Mouse (Mus musculus): ENCODE results near the gene Mgea5. TPM values are rescaled to one million over a fixed set of nuclear protein-coding genes. Genes with fewer than 3 reads are reported as not detected.
A peak's percentile ranks its signal among the peaks of the same experiment; 100 is the strongest.
"Not testable (repeated sequence)": the region's sequence is repeated elsewhere in the genome, so short reads cannot be mapped to it uniquely, and the experiment has no call there.

Gene Mgea5
- polyA plus RNA-seq, 1 experiment: 80.8 TPM

DNA sequence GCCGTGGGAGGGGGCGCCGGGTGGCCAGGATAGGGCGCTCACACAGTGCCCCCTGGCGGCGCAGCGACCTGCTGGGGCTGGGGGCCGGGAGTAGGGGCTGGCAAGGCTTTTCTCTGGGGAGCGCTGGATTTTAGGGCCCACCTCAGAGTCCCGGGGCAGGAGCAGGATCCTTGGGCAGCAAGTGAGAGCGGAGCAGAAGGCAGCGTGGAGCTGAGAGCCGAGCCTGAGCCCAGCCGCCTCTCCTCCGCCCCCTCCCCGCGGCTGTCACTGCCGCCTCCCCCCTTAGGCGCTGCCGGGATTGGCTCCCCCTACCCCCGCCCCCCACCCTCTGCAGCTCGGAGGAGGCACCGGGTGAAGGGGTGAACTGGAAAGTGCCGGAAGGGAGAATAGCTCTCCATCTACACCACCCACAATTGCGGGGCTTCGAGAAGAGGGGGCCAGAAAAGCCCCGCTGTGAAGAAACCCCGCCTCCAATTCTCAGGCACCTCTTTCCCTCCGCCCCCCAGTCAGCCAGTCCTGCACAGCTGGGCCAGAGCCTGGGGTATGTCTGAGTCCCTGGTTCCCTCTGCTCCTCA, 32.3 kb upstream of the Mgea5 start, which contains the start of gene Kcnip2:
Gene Kcnip2 (minus strand): TSS at position 231 of the 575 bp plus-strand sequence.
- WGBS: 3% methylated on average over 23 of the region's 29 CpGs
- Histone ChIP-seq H3K4me1 (ENCODE audit: control insufficient read depth, insufficient read depth, low read length) (no peaks in the 10 kb centered on the region; the same call in none of the 2 replicates), H3K4me3 (replicated peaks; ENCODE audit: control insufficient read depth, low read depth, low read length) (no peak within 1 kb of the TSS), H3K27ac (ENCODE audit: control insufficient read depth, insufficient read depth, low read depth, low read length, poor library complexity) (no peak within 1 kb of the TSS)
- TF ChIP-seq CTCF (IDR thresholded peaks at IDR 0.05; ENCODE audit: control insufficient read depth, insufficient read depth, low read length): no peak
- no peak for TF ChIP-seq POLR2A (IDR thresholded peaks at IDR 0.05; ENCODE audit: borderline replicate concordance, control insufficient read depth, low read depth, low read length)

DNA sequence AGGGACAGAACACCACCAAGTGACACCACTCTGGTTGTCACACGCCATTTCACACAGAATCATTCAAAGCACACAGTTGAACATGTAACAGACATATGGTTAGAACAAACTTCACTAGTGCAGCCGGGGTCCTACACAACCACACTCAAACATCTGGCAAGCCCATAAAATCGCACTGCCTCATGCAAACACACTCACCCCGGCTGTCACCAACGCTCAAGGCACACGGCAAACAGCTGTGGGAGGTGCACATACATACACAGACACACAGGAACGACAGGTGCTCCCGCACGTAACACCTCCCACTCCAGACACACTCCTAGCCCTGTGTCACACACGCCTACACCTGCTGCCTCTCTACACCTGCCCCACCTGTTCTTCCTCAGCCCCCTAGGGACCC, 31.5 kb upstream of the Mgea5 start:
- Histone ChIP-seq H3K4me3 (replicated peaks; ENCODE audit: control insufficient read depth, low read depth, low read length) (no peak overlapping the region), H3K27ac (ENCODE audit: control insufficient read depth, insufficient read depth, low read depth, low read length, poor library complexity) (no peak overlapping the region), H3K4me1 (ENCODE audit: control insufficient read depth, insufficient read depth, low read length) (no peaks in the 10 kb centered on the region; the same call in none of the 2 replicates)
- WGBS: 72% methylated on average over 10 of the region's 10 CpGs
- TF ChIP-seq CTCF (IDR thresholded peaks at IDR 0.05; ENCODE audit: control insufficient read depth, insufficient read depth, low read length) (no peak), POLR2A (IDR thresholded peaks at IDR 0.05; ENCODE audit: borderline replicate concordance, control insufficient read depth, low read depth, low read length) (no peak)

DNA sequence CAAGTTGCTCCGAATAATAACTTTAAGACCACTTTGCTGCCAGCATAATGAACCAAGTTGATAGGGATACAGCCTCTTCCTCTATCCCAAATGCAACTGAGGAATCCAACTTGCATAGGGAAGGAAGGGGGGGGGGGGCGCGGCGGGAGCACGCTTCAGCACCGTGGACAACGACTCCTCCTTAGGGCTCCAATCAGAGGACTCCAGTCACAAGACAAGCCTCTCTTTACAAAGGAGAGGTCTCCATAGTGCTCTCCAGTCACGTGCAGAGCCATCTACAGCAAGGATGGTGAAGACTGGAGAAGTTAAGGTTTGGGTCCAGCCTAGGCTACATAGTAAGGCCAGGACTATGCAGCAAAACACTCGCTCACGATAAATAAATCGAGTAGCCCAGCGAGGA, 30.2 kb upstream of the Mgea5 start:
- no peak overlapping the region for H3K4me3 ChIP-seq (replicated peaks; ENCODE audit: control insufficient read depth, low read depth, low read length)

DNA sequence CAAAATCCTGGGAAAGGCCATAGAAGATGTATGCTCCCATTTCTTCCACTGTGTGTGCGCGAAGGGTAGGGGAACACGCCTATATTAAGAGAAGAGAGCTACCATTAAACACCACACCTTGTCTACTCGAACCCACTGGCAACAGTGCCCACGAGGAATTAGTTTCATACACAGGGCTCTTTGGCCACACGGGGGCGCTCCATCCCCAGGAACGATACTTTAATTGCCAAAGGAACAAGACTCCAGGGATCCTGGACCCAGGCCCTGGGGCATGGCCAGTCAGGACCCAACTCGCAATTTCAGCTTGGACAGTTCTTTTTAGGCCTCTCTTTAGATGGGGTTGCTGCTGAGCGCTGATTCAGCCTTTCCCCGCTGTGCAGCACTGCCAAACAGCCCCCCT, 29.6 kb upstream of the Mgea5 start:
- no peak overlapping the region for H3K27ac ChIP-seq (ENCODE audit: control insufficient read depth, insufficient read depth, low read depth, low read length, poor library complexity)
- no peak for TF ChIP-seq POLR2A (IDR thresholded peaks at IDR 0.05; ENCODE audit: borderline replicate concordance, control insufficient read depth, low read depth, low read length)
- TF ChIP-seq CTCF (IDR thresholded peaks at IDR 0.05; ENCODE audit: control insufficient read depth, insufficient read depth, low read length): peak; percentile 78
- WGBS: 6% methylated on average over 11 of the region's 11 CpGs

More for the DNA sequence above, 30.2 kb upstream of the Mgea5 start:
- Histone ChIP-seq H3K4me1 (ENCODE audit: control insufficient read depth, insufficient read depth, low read length) (no peaks in the 10 kb centered on the region; the same call in none of the 2 replicates), H3K27ac (ENCODE audit: control insufficient read depth, insufficient read depth, low read depth, low read length, poor library complexity) (no peak overlapping the region)
- 25% methylated on average over 12 of the region's 12 CpGs for WGBS
- no peak for TF ChIP-seq CTCF (IDR thresholded peaks at IDR 0.05; ENCODE audit: control insufficient read depth, insufficient read depth, low read length)
- TF ChIP-seq POLR2A (IDR thresholded peaks at IDR 0.05; ENCODE audit: borderline replicate concordance, control insufficient read depth, low read depth, low read length): no peak

DNA sequence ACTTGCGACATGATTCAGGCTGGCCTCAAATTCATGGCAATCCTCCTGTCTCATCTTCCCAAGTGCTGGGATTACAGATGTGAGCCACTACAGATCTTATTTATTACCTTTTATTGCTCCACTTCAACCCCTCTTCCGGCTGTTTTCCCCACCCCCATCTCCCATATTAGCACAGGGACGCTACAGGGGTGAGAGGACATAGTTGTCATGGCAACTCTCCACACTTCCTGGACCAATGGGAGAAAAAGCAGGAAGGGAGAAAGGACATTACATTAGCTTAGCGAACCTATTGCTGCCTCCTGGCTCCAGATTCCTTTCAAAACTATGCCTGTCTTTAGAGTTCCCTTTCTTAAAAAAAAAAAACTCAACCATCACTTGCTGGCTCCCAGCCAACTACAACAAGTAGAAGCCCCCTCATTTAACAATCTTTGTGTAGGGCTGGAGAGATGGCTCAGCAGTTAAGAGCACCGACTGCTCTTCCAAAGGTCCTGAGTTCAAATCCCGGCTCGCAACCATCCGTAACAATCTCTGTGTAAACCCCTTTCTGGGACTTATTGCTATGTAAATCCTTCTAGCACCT, 29.1 kb upstream of the Mgea5 start:
- TF ChIP-seq POLR2A (IDR thresholded peaks at IDR 0.05; ENCODE audit: borderline replicate concordance, control insufficient read depth, low read depth, low read length): no peak
- no peak for TF ChIP-seq CTCF (IDR thresholded peaks at IDR 0.05; ENCODE audit: control insufficient read depth, insufficient read depth, low read length)
- Histone ChIP-seq H3K4me3 (replicated peaks; ENCODE audit: control insufficient read depth, low read depth, low read length) (no peak overlapping the region), H3K4me1 (ENCODE audit: control insufficient read depth, insufficient read depth, low read length) (no peaks in the 10 kb centered on the region; the same call in none of the 2 replicates), H3K27ac (ENCODE audit: control insufficient read depth, insufficient read depth, low read depth, low read length, poor library complexity) (no peak overlapping the region)
- WGBS: 14% methylated on average over 8 of the region's 8 CpGs

More for the DNA sequence above, 29.6 kb upstream of the Mgea5 start:
- Histone ChIP-seq H3K4me3 (replicated peaks; ENCODE audit: control insufficient read depth, low read depth, low read length) (no peak overlapping the region), H3K4me1 (ENCODE audit: control insufficient read depth, insufficient read depth, low read length) (no peaks in the 10 kb centered on the region; the same call in none of the 2 replicates)

DNA sequence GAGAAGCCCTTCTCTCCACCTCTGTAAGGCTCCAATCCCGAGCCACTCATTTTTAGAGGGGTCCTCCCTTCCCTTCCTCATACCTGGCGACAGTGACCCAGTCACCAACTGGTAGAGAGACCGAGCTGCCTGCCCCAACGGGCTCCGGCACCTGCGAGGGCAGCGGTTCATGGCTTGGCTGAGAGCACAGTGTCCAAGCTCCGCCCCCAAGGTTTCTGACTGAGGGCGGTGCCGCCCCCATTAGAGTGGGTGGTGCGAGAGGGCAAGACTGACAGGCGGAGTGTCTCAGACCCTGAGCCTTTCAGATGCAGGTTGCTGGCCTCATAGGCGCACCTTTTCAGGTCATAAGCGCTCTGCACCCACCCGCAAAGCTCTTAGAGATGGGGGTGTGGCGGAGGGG, 28.5 kb upstream of the Mgea5 start:
- no peak for TF ChIP-seq CTCF (IDR thresholded peaks at IDR 0.05; ENCODE audit: control insufficient read depth, insufficient read depth, low read length)
- TF ChIP-seq POLR2A (IDR thresholded peaks at IDR 0.05; ENCODE audit: borderline replicate concordance, control insufficient read depth, low read depth, low read length): no peak
- Histone ChIP-seq H3K4me1 (ENCODE audit: control insufficient read depth, insufficient read depth, low read length) (no peaks in the 10 kb centered on the region; the same call in none of the 2 replicates), H3K4me3 (replicated peaks; ENCODE audit: control insufficient read depth, low read depth, low read length) (no peak overlapping the region), H3K27ac (ENCODE audit: control insufficient read depth, insufficient read depth, low read depth, low read length, poor library complexity) (peak overlapping the region; percentile 17; the same call in 1 of the 2 replicates)
- WGBS: 1% methylated on average over 16 of the region's 16 CpGs

DNA sequence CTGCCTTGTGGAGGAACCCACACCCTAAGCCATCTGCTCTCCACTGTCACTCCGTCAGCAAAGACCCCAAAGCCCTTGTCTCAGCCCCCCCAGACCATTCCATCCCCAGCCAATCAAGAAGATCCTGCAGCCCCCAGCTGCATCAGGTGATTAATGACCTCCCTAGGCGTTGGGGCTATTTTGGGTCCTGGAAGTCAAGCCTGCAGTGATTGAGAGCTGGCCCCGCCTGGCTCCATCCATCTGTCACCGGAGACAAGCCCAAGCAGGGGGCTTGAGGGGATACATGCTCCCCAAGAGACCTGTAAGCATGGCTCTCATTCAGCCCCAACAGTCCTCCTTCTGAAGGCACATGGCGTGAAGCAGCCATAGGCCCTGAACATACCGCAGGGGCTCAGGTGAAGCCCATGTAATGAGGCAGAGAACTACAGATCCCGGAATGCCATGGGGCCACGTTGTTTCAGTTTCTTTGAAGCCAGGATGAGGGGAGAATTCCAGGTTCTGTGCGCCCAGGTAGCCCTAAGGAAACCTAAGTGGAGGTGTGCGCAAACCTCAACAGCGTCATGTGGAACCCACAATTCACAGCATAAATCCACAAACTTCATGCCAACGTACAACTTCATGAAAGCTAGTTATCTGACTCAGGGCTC, 27.5 kb upstream of the Mgea5 start:
- WGBS: 79% methylated on average over 12 of the region's 12 CpGs

DNA sequence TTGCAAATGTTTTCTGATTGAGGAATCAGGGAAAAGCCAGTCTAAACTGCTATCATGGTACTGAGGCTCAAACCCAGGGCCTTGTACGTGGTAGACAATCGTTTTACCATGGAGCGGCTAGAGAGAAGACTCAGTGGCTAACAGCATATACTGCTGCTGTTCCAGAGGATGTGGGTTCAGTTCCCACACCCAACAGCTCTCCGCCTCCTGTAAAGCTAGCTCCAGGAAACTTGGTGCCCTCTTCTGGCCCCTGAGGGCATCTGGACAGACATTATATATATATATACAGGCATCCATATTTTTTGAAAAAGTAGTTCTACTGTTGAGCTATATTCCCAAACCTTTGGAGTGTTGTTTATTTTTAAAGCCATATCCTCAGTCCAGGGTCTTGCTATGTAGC, 24.1 kb upstream of the Mgea5 start:
- H3K4me1 ChIP-seq (ENCODE audit: control insufficient read depth, insufficient read depth, low read length): no peaks in the 10 kb centered on the region; the same call in none of the 2 replicates
- TF ChIP-seq POLR2A (IDR thresholded peaks at IDR 0.05; ENCODE audit: borderline replicate concordance, control insufficient read depth, low read depth, low read length) (no peak), CTCF (IDR thresholded peaks at IDR 0.05; ENCODE audit: control insufficient read depth, insufficient read depth, low read length) (no peak)
- H3K27ac ChIP-seq (ENCODE audit: control insufficient read depth, insufficient read depth, low read depth, low read length, poor library complexity): no peak overlapping the region
- no peak overlapping the region for H3K4me3 ChIP-seq (replicated peaks; ENCODE audit: control insufficient read depth, low read depth, low read length)
- WGBS: 68% methylated on average over 4 of the region's 4 CpGs

More for the DNA sequence above, 27.5 kb upstream of the Mgea5 start:
- Histone ChIP-seq H3K4me1 (ENCODE audit: control insufficient read depth, insufficient read depth, low read length) (no peaks in the 10 kb centered on the region; the same call in none of the 2 replicates), H3K4me3 (replicated peaks; ENCODE audit: control insufficient read depth, low read depth, low read length) (no peak overlapping the region), H3K27ac (ENCODE audit: control insufficient read depth, insufficient read depth, low read depth, low read length, poor library complexity) (no peak overlapping the region)
- TF ChIP-seq CTCF (IDR thresholded peaks at IDR 0.05; ENCODE audit: control insufficient read depth, insufficient read depth, low read length) (no peak), POLR2A (IDR thresholded peaks at IDR 0.05; ENCODE audit: borderline replicate concordance, control insufficient read depth, low read depth, low read length) (no peak)

DNA sequence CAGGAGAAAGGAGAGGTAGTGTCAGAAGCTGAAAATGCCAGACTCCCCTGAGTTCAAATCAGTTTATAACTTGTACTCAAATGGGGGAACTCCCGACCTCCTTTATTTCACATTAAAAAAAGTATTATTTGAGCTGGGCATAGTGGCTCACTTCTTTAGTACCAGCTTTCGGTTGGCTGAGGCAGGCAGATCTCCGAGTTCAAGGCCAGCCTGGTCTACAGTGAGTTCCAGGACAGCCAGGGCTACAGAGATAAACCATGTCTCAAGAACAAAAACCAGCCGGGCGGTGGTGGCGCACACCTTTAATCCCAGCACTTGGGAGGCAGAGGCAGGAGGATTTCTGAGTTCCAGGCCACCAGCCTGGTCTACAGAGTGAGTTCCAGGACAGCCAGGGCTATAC, 22.2 kb upstream of the Mgea5 start:
- H3K4me3 ChIP-seq (replicated peaks; ENCODE audit: control insufficient read depth, low read depth, low read length); H3K4me1 ChIP-seq (ENCODE audit: control insufficient read depth, insufficient read depth, low read length); H3K27ac ChIP-seq (ENCODE audit: control insufficient read depth, insufficient read depth, low read depth, low read length, poor library complexity): not testable (repeated sequence)
- WGBS: 86% methylated on average over 6 of the region's 6 CpGs

Measured in bone marrow, adult 2 months (tissue).